Comparison of ENCODE assay signal across 8 mouse cellular contexts in genomic region chr2:3474861-3475283, GRCm38 (mm10). TPM values are rescaled to one million over a fixed set of nuclear protein-coding genes. Genes with fewer than 3 reads are reported as not detected.
DNase-seq lines count a peak whose midpoint lies in the region; ATAC-seq lines count a peak whose summit lies in the region.

Gene Suv39h2 (minus strand): TSS chr2:3475031.

- peaks cover 4% of the 10 kb centered on the region; the same call in 1 of the 2 replicates for H3K36me3 ChIP-seq in intestine, embryonic 14.5 days (ENCODE audit: control insufficient read depth, insufficient read depth, low read length)

- peak; percentile 98 for DNase-seq in adrenal gland, adult 18-20 months (ENCODE audit: low spot score in 2 of 2)
- DNase-seq in embryo, embryonic 11 days, result peak; percentile 98
- DNase-seq in gastrocnemius, postnatal 25 days, result peak; percentile 96
- peak; percentile 97 for DNase-seq in intestine, embryonic 14.5 days (ENCODE audit: low spot score)
- peak; percentile 93 to 97 for DNase-seq in left cerebral cortex, postnatal 14 days (ENCODE audit: low spot score in 2 of 2)
- peak; percentile 97 for DNase-seq in mesoderm, embryonic 11.5 days (ENCODE audit: low read depth, low spot score)
- peak; percentile 90 to 93 for DNase-seq in right cerebral cortex, postnatal 36 days (ENCODE audit: low spot score in 2 of 2)
- peak; percentile 96 for DNase-seq in yolk sac, embryonic 10.5 days (ENCODE audit: low spot score)

- H3K4me3 ChIP-seq in intestine, embryonic 14.5 days (ENCODE audit: low read depth, low read length), result peak within 1 kb of the TSS; percentile 94

- H3K4me2 ChIP-seq in intestine, embryonic 14.5 days (ENCODE audit: low read length), result peak within 1 kb of the TSS; percentile 82

- peak within 1 kb of the TSS; percentile 78 for H3K27ac ChIP-seq in intestine, embryonic 14.5 days (ENCODE audit: low read depth)

- H3K27me3 ChIP-seq in intestine, embryonic 14.5 days (replicated peaks; ENCODE audit: control insufficient read depth, insufficient read depth, low read length), result no peaks in the 10 kb centered on the region

- no peaks in the 10 kb centered on the region for H3K9me3 ChIP-seq in intestine, embryonic 14.5 days (ENCODE audit: control insufficient read depth, low read length)

- ATAC-seq in intestine, embryonic 14.5 days (replicated peaks; ENCODE audit: low FRiP score, low TSS enrichment, low read depth), result peak; percentile 98

- 0% methylated on average over 39 of the region's 42 CpGs for WGBS in intestine, embryonic 14.5 days

- H3K4me1 ChIP-seq in intestine, embryonic 14.5 days (replicated peaks; ENCODE audit: control insufficient read depth, insufficient read depth, low read length), result peaks cover 13% of the 10 kb centered on the region

- H3K9ac ChIP-seq in intestine, embryonic 14.5 days (ENCODE audit: low read length), result peak within 1 kb of the TSS; percentile 72

- intact Hi-C loops in left cerebral cortex, postnatal 14 days (cut with DNase I), result loop anchor here (1.0 kb wide), 1 partner anchor 37 kb away; the partner anchor contains the start of genes Gm45902 and Hspa14

RNA-seq across cellular contexts. Expression of gene Suv39h2, which starts in this region (rescaled TPM):
- 1 to 10 TPM; 1.5 to 2.0 TPM for total RNA-seq in adrenal gland, adult 18-20 months (2021)
- under 1 TPM; 0.72 to 0.84 TPM for total RNA-seq in gastrocnemius, postnatal 25 days (2021)
- 15.3 and 16.0 TPM in 2 replicates for polyA plus RNA-seq in intestine, embryonic 14.5 days (2014; fragmentation: Nextera tagmentation; extraction: Ambion mirVana)
- total RNA-seq in left cerebral cortex, postnatal 14 days (2021), result 1 to 10 TPM; 3.1 to 3.2 TPM

Comparison
In these comparisons a context has a peak if more than half of its experiments do, and no peak if none do; other contexts are left out.
1. Peak in every context shown above with its lines: DNase-seq, ATAC-seq, H3K4me3 ChIP-seq and H3K27ac ChIP-seq.
2. Peak in DNase-seq in gastrocnemius, postnatal 25 days; RNA of the gene not detected or under 1 TPM.